Mouse (Mus musculus): ENCODE data around the gene 1700013G24Rik. TPM values are rescaled to one million over a fixed set of nuclear protein-coding genes. Genes with fewer than 3 reads are reported as not detected.
A peak's percentile ranks its signal among the peaks of the same experiment; 100 is the strongest.

Gene 1700013G24Rik
- polyA plus RNA-seq, 1 experiment from 2014 or later, result not detected

DNA sequence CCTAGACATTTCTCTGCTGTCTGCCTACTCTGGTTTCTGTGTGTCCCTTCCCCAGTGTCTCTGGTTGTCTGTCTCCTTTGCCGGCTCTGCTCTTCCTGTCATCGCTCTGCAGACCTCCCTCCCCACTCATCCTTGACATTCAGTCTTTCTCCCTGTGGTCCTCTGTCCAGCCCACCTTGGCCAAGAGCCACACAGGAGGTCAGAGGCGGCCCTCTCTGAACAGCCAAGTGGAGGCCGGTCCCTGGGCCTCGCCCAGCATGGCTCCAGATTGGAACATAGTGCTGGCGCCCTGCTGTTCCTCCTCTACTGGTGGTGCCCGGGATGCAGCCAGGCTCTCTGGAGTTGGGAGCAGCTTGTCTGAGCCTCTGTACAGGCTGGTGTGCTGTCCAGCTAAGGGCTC, 49.7 kb downstream of the 1700013G24Rik start:
- TF ChIP-seq EP300 (IDR thresholded peaks at IDR 0.05) (no peak), CTCF (IDR thresholded peaks at IDR 0.05) (no peak)
- peaks cover 13% of the 10 kb centered on the region; the same call in 1 of the 2 replicates for H3K4me1 ChIP-seq (ENCODE audit: insufficient read depth, low read depth, low read length)
- no peak overlapping the region for H3K9ac ChIP-seq (replicated peaks; ENCODE audit: low read depth)
- DNase-seq (ENCODE audit: low spot score) (no peak), ATAC-seq (no peak)
- peaks cover 12% of the 10 kb centered on the region; the same call in 1 of the 2 replicates for H3K36me3 ChIP-seq (ENCODE audit: insufficient read depth, low read length)
- H3K27ac ChIP-seq (ENCODE audit: low read length), result no peak overlapping the region
- WGBS, result 65% methylated on average over 7 of the region's 7 CpGs
- no peak overlapping the region for H3K4me2 ChIP-seq (replicated peaks; ENCODE audit: low read depth, low read length)
- H3K9me3 ChIP-seq (ENCODE audit: low read length), result no peaks in the 10 kb centered on the region
- no peaks in the 10 kb centered on the region for H3K27me3 ChIP-seq (replicated peaks; ENCODE audit: insufficient read depth, low read length)
- H3K4me3 ChIP-seq (ENCODE audit: low read depth, low read length), result no peak overlapping the region

- H3K4me3 ChIP-seq (ENCODE audit: low read depth, low read length), result no peak overlapping the region
- H3K9ac ChIP-seq (replicated peaks; ENCODE audit: low read depth), result no peak overlapping the region
- TF ChIP-seq EP300 (IDR thresholded peaks at IDR 0.05) (no peak), CTCF (IDR thresholded peaks at IDR 0.05) (no peak)
- ATAC-seq, result peak; percentile 13
- H3K4me2 ChIP-seq (replicated peaks; ENCODE audit: low read depth, low read length), result no peak overlapping the region
- 0 out of 2 replicates have a peak, but pooled peaks cover 12% of the 10 kb centered on the region for H3K36me3 ChIP-seq (ENCODE audit: insufficient read depth, low read length)
- WGBS, result 53% methylated on average over 6 of the region's 6 CpGs
- no peaks in the 10 kb centered on the region for H3K27me3 ChIP-seq (replicated peaks; ENCODE audit: insufficient read depth, low read length)
- H3K27ac ChIP-seq (ENCODE audit: low read length), result no peak overlapping the region
- no peak for DNase-seq (ENCODE audit: low spot score)
- H3K4me1 ChIP-seq (ENCODE audit: insufficient read depth, low read depth, low read length), result peaks cover 8% of the 10 kb centered on the region; the same call in 1 of the 2 replicates
- no peaks in the 10 kb centered on the region for H3K9me3 ChIP-seq (ENCODE audit: low read length)
Measured at GRCm38 (mm10) chr4:137503509-137503971, 50.5 kb downstream of the 1700013G24Rik start.

Other genes starting within 250 kb of the 1700013G24Rik start
- gene Wnt4, start 175.8 kb upstream of the 1700013G24Rik start, polyA plus RNA-seq (2015; fragmentation: Nextera tagmentation; extraction: Ambion mirVana), result 2.1 and 2.2 TPM in 2 replicates
- 545 and 582 TPM in 2 replicates for gene Cdc42, start 95.6 kb upstream of the 1700013G24Rik start, polyA plus RNA-seq (2015; fragmentation: Nextera tagmentation; extraction: Ambion mirVana)
- gene Cela3a, start 43.5 kb upstream of the 1700013G24Rik start, polyA plus RNA-seq (2015; fragmentation: Nextera tagmentation; extraction: Ambion mirVana), result not detected in 2 replicates
- not detected in 2 replicates for gene Cela3b, start 22.7 kb upstream of the 1700013G24Rik start, polyA plus RNA-seq (2015; fragmentation: Nextera tagmentation; extraction: Ambion mirVana)
- gene Hspg2, start 15.5 kb downstream of the 1700013G24Rik start, polyA plus RNA-seq (2015; fragmentation: Nextera tagmentation; extraction: Ambion mirVana), result 20.2 and 25.3 TPM in 2 replicates
- 0.54 TPM in 1 of 2 replicates, not detected in the other for gene Ldlrad2, start 121.3 kb downstream of the 1700013G24Rik start, polyA plus RNA-seq (2015; fragmentation: Nextera tagmentation; extraction: Ambion mirVana)
- gene Usp48, start 140.5 kb downstream of the 1700013G24Rik start, polyA plus RNA-seq (2015; fragmentation: Nextera tagmentation; extraction: Ambion mirVana), result 30.9 and 35.9 TPM in 2 replicates
- gene Rap1gap, start 211.4 kb downstream of the 1700013G24Rik start, polyA plus RNA-seq (2015; fragmentation: Nextera tagmentation; extraction: Ambion mirVana), result 34.9 and 48.8 TPM in 2 replicates

Measured in lung, postnatal 0 days (tissue).